Mouse (Mus musculus): ENCODE measurements at regions not wholly inside any gene's neighbourhood (a gene's known extent, or its start where the extent isn't known, plus 50 kb on each side); places are given as distances from the start of the nearest gene placed in this dataset.

DNA sequence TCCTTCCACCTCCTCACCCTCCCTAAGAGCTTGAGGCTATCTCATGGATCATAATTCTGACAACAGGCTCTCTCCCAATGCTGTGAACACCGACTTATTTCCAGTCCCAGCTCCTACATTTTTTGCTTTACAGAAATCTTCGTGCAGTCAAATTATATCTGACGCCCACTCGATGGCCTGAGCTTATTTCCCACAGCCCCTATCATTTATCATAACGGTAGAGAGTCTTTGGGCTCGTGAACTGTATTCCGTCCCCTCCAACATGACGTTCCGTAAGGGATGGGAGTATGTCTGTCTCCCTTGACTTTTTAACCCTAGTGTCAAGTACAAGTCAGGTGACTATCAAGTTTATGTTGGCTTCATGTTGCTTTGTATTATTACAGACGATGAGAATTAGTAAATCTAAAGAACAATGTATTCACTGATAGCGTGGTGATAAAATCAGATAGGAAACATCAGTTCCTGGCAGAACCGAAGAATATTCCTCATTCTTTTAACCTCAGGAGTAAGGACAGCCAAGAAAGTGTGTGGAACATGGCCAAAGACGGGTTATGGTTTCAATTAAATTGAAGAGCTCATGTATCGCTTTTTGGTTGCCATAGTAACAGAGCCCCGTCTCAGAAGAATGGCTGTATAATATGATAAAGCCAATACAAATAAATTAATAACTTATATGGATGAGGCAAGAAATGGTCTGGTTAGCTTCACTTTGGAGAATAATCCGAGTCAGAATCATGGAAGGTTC is 145.5 kb upstream of the Dyrk2 start:
- WGBS, result 81% methylated on average over 16 of the region's 16 CpGs
- DNase-seq (ENCODE audit: low spot score) (no peak), ATAC-seq (ENCODE audit: insufficient number of reproducible peaks, low FRiP score, low TSS enrichment, low read depth) (no peak)
- H3K4me2 ChIP-seq (ENCODE audit: low read depth, severe bottlenecking), result no peak overlapping the region
- H3K27me3 ChIP-seq (ENCODE audit: control insufficient read depth, insufficient read depth, low read length), result no peaks in the 10 kb centered on the region
- H3K4me1 ChIP-seq (ENCODE audit: control insufficient read depth, insufficient read depth, low read length), result no peaks in the 10 kb centered on the region
- no peaks in the 10 kb centered on the region for H3K9me3 ChIP-seq (ENCODE audit: control insufficient read depth, low read length)
- H3K4me3 ChIP-seq (ENCODE audit: low read depth, low read length), result no peak overlapping the region
- no peak overlapping the region for H3K27ac ChIP-seq (replicated peaks; ENCODE audit: low read depth, low read length)
- no peak overlapping the region for H3K9ac ChIP-seq (ENCODE audit: low read length)
- no peaks in the 10 kb centered on the region for H3K36me3 ChIP-seq (ENCODE audit: control insufficient read depth, insufficient read depth, low read length)

GRCm38 (mm10) chr10:119014731-119015130 is 144.7 kb upstream of the Dyrk2 start:
- DNase-seq (ENCODE audit: low spot score) (no peak), ATAC-seq (ENCODE audit: insufficient number of reproducible peaks, low FRiP score, low TSS enrichment, low read depth) (no peak)
- Histone ChIP-seq H3K27me3 (ENCODE audit: control insufficient read depth, insufficient read depth, low read length) (no peaks in the 10 kb centered on the region), H3K36me3 (ENCODE audit: control insufficient read depth, insufficient read depth, low read length) (no peaks in the 10 kb centered on the region), H3K4me1 (ENCODE audit: control insufficient read depth, insufficient read depth, low read length) (no peaks in the 10 kb centered on the region), H3K9me3 (ENCODE audit: control insufficient read depth, low read length) (no peaks in the 10 kb centered on the region), H3K4me3 (ENCODE audit: low read depth, low read length) (no peak overlapping the region), H3K4me2 (ENCODE audit: low read depth, severe bottlenecking) (no peak overlapping the region), H3K27ac (replicated peaks; ENCODE audit: low read depth, low read length) (no peak overlapping the region), H3K9ac (ENCODE audit: low read length) (no peak overlapping the region)
- 89% methylated on average over 4 of the region's 4 CpGs for WGBS

DNA sequence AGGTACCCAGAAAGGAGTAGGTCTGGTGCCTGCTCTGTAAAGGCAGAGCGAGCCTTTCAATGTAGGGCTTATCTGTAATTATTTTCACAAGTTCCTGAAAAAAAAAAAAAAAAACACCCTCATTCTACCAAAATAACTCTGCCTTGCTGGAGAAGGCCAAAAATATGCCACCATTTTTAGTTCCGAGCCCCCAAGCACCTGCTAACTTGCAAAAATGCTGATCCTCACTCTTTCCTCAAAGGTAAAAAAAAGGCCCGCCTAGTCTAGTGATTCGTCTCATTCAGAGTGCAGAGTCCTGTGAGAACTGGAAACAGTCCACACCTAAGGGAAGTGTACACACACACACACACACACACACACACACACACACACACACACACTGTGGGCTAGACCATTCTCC is 143.7 kb upstream of the Dyrk2 start:
- WGBS, result 92% methylated on average over 4 of the region's 4 CpGs
- Histone ChIP-seq H3K4me3 (ENCODE audit: low read depth, low read length) (no peak overlapping the region), H3K27ac (replicated peaks; ENCODE audit: low read depth, low read length) (no peak overlapping the region), H3K27me3 (ENCODE audit: control insufficient read depth, insufficient read depth, low read length) (no peaks in the 10 kb centered on the region), H3K4me2 (ENCODE audit: low read depth, severe bottlenecking) (no peak overlapping the region), H3K4me1 (ENCODE audit: control insufficient read depth, insufficient read depth, low read length) (no peaks in the 10 kb centered on the region), H3K36me3 (ENCODE audit: control insufficient read depth, insufficient read depth, low read length) (no peaks in the 10 kb centered on the region), H3K9me3 (ENCODE audit: control insufficient read depth, low read length) (no peaks in the 10 kb centered on the region), H3K9ac (ENCODE audit: low read length) (no peak overlapping the region)
- DNase-seq (ENCODE audit: low spot score) (no peak), ATAC-seq (ENCODE audit: insufficient number of reproducible peaks, low FRiP score, low TSS enrichment, low read depth) (no peak)

- Histone ChIP-seq H3K9ac (ENCODE audit: low read length) (no peak overlapping the region), H3K9me3 (ENCODE audit: control insufficient read depth, low read length) (no peaks in the 10 kb centered on the region), H3K27ac (replicated peaks; ENCODE audit: low read depth, low read length) (no peak overlapping the region), H3K4me3 (ENCODE audit: low read depth, low read length) (no peak overlapping the region), H3K36me3 (ENCODE audit: control insufficient read depth, insufficient read depth, low read length) (no peaks in the 10 kb centered on the region), H3K4me2 (ENCODE audit: low read depth, severe bottlenecking) (no peak overlapping the region), H3K27me3 (ENCODE audit: control insufficient read depth, insufficient read depth, low read length) (no peaks in the 10 kb centered on the region), H3K4me1 (ENCODE audit: control insufficient read depth, insufficient read depth, low read length) (no peaks in the 10 kb centered on the region)
- no peak for DNase-seq (ENCODE audit: low spot score)
- WGBS, result 86% methylated on average over 6 of the region's 6 CpGs
- no peak for ATAC-seq (ENCODE audit: insufficient number of reproducible peaks, low FRiP score, low TSS enrichment, low read depth)
These were observed 141.5 kb upstream of the Dyrk2 start for GRCm38 (mm10) chr10:119011511-119011910.

DNA sequence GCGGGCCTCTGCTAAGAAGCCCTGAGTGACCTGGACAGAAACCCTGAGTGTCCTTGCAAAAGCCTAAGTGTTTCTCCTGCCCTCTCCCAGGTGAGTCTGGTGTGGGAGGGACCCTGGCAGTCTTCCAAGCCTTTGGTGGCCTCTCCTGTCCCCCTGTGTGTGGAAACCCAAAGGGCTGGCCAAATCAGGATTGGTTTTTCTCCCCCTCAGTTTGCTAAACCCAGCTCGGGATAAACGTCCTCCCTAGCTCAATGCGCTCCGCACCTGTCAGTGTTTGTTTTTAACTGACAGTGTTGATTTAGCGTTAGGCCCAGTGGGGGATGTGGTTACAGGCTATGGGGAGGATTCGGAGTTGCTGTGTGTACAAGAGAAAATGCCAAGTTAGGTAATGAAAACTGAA is 140.9 kb upstream of the Dyrk2 start:
- H3K4me1 ChIP-seq (ENCODE audit: control insufficient read depth, insufficient read depth, low read length), result no peaks in the 10 kb centered on the region
- ATAC-seq (ENCODE audit: insufficient number of reproducible peaks, low FRiP score, low TSS enrichment, low read depth), result no peak
- WGBS, result 46% methylated on average over 7 of the region's 7 CpGs
- no peaks in the 10 kb centered on the region for H3K27me3 ChIP-seq (ENCODE audit: control insufficient read depth, insufficient read depth, low read length)
- H3K4me3 ChIP-seq (ENCODE audit: low read depth, low read length), result no peak overlapping the region
- no peak for DNase-seq (ENCODE audit: low spot score)
- no peaks in the 10 kb centered on the region for H3K9me3 ChIP-seq (ENCODE audit: control insufficient read depth, low read length)
- H3K27ac ChIP-seq (replicated peaks; ENCODE audit: low read depth, low read length), result no peak overlapping the region
- H3K4me2 ChIP-seq (ENCODE audit: low read depth, severe bottlenecking), result no peak overlapping the region
- no peaks in the 10 kb centered on the region for H3K36me3 ChIP-seq (ENCODE audit: control insufficient read depth, insufficient read depth, low read length)
- H3K9ac ChIP-seq (ENCODE audit: low read length), result no peak overlapping the region

- 86% methylated on average over 19 of the region's 19 CpGs for WGBS
- DNase-seq (ENCODE audit: low spot score) (no peak), ATAC-seq (ENCODE audit: insufficient number of reproducible peaks, low FRiP score, low TSS enrichment, low read depth) (no peak)
- no peak overlapping the region for H3K4me3 ChIP-seq (ENCODE audit: low read depth, low read length)
- H3K9me3 ChIP-seq (ENCODE audit: control insufficient read depth, low read length), result no peaks in the 10 kb centered on the region
- no peaks in the 10 kb centered on the region for H3K36me3 ChIP-seq (ENCODE audit: control insufficient read depth, insufficient read depth, low read length)
- no peak overlapping the region for H3K4me2 ChIP-seq (ENCODE audit: low read depth, severe bottlenecking)
- H3K9ac ChIP-seq (ENCODE audit: low read length), result no peak overlapping the region
- no peaks in the 10 kb centered on the region for H3K27me3 ChIP-seq (ENCODE audit: control insufficient read depth, insufficient read depth, low read length)
- no peaks in the 10 kb centered on the region for H3K4me1 ChIP-seq (ENCODE audit: control insufficient read depth, insufficient read depth, low read length)
- H3K27ac ChIP-seq (replicated peaks; ENCODE audit: low read depth, low read length), result no peak overlapping the region
These were observed 137.0 kb upstream of the Dyrk2 start for GRCm38 (mm10) chr10:119006866-119007575.

- Histone ChIP-seq H3K4me2 (ENCODE audit: low read depth, severe bottlenecking) (no peak overlapping the region), H3K27me3 (ENCODE audit: control insufficient read depth, insufficient read depth, low read length) (no peaks in the 10 kb centered on the region), H3K36me3 (ENCODE audit: control insufficient read depth, insufficient read depth, low read length) (no peaks in the 10 kb centered on the region), H3K9me3 (ENCODE audit: control insufficient read depth, low read length) (no peaks in the 10 kb centered on the region), H3K27ac (replicated peaks; ENCODE audit: low read depth, low read length) (no peak overlapping the region), H3K4me3 (ENCODE audit: low read depth, low read length) (no peak overlapping the region), H3K9ac (ENCODE audit: low read length) (no peak overlapping the region), H3K4me1 (ENCODE audit: control insufficient read depth, insufficient read depth, low read length) (no peaks in the 10 kb centered on the region)
- DNase-seq (ENCODE audit: low spot score), result no peak
- 89% methylated on average over 8 of the region's 8 CpGs for WGBS
- ATAC-seq (ENCODE audit: insufficient number of reproducible peaks, low FRiP score, low TSS enrichment, low read depth), result no peak
These were observed 135.5 kb upstream of the Dyrk2 start for GRCm38 (mm10) chr10:119005491-119005890.

DNA sequence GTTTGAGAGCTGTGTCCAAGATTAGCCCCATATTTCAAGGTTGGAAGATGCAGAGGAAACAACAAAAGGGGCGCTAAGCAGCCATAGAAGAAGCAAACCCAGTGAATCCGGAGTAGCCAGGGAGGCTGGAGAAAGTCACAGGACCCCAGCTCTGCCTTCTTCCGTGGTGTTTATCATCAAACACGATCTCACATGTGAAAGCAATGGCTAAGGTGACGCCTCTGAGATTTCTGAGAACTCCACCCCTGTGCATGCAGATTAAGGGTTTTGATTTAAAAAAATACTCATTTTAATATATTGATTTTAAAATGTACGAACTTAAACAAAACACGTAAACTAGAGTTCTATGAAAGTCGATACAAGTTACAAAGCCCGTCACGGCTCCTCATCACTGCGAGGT is 134.4 kb upstream of the Dyrk2 start:
- Histone ChIP-seq H3K36me3 (ENCODE audit: control insufficient read depth, insufficient read depth, low read length) (no peaks in the 10 kb centered on the region), H3K9me3 (ENCODE audit: control insufficient read depth, low read length) (no peaks in the 10 kb centered on the region), H3K27me3 (ENCODE audit: control insufficient read depth, insufficient read depth, low read length) (no peaks in the 10 kb centered on the region), H3K4me2 (ENCODE audit: low read depth, severe bottlenecking) (no peak overlapping the region), H3K4me1 (ENCODE audit: control insufficient read depth, insufficient read depth, low read length) (no peaks in the 10 kb centered on the region), H3K9ac (ENCODE audit: low read length) (no peak overlapping the region), H3K27ac (replicated peaks; ENCODE audit: low read depth, low read length) (no peak overlapping the region), H3K4me3 (ENCODE audit: low read depth, low read length) (no peak overlapping the region)
- ATAC-seq (ENCODE audit: insufficient number of reproducible peaks, low FRiP score, low TSS enrichment, low read depth), result no peak
- DNase-seq (ENCODE audit: low spot score), result no peak
- 87% methylated on average over 11 of the region's 11 CpGs for WGBS
